Mouse (Mus musculus): ENCODE data around the gene Ccdc191.

- TF ChIP-seq USF1 (IDR thresholded peaks at IDR 0.05; ENCODE audit: low read depth) = no peak
- TF ChIP-seq FOSL1 (IDR thresholded peaks at IDR 0.05; ENCODE audit: insufficient read depth, low read length, poor library complexity, severe bottlenecking) = no peak
- TF ChIP-seq CTCF (IDR thresholded peaks at IDR 0.05; ENCODE audit: control insufficient read depth, insufficient read depth, insufficient read length) = no peak
Measured at GRCm38 (mm10) chr16:43925001-43925558, 35.5 kb downstream of the Ccdc191 start.

Data from C2C12 (cell line).